Mouse (Mus musculus) forebrain, embryonic 16.5 days (tissue): ENCODE results near the gene Cxcr2. TPM values are rescaled to one million over a fixed set of nuclear protein-coding genes. Genes with fewer than 3 reads are reported as not detected.
"Not testable (repeated sequence)": the region's sequence is repeated elsewhere in the genome, so short reads cannot be mapped to it uniquely, and the experiment has no call there.

Experiments used
- ATAC-seq: fragments of 200-750 bp; cut with Nextera tagmentation; 2 replicates; pipeline ENCODE4 v1.8.0; 2017; ENCODE audit warnings: mild to moderate bottlenecking, moderate library complexity
- H3K27ac ChIP-seq: fragments of 300-500 bp; sonication (generic); 2 replicates; pipeline ENCODE4 v1.5.1; 2014; ENCODE audit warnings: low read length, control low read depth
- H3K27me3 ChIP-seq: fragments of 300-500 bp; sonication (generic); replicated peaks from 2 replicates; pipeline ENCODE4 v1.6.1; 2014; ENCODE audit warnings: low read length; ENCODE audit not compliant: control insufficient read depth, insufficient read depth
- H3K36me3 ChIP-seq: fragments of 300-500 bp; sonication (generic); 2 replicates; pipeline ENCODE4 v1.6.1; 2014; ENCODE audit not compliant: control insufficient read depth, insufficient read depth
- H3K4me1 ChIP-seq: fragments of 300-500 bp; sonication (generic); replicated peaks from 2 replicates; pipeline ENCODE4 v1.6.1; 2014; ENCODE audit warnings: low read length; ENCODE audit not compliant: control insufficient read depth, insufficient read depth
- H3K4me2 ChIP-seq: fragments of 300-500 bp; sonication (generic); 2 replicates; pipeline ENCODE4 v1.6.1; 2014; ENCODE audit warnings: mild to moderate bottlenecking, low read length, control low read depth
- H3K4me3 ChIP-seq: fragments of 300-500 bp; sonication (generic); replicated peaks from 2 replicates; pipeline ENCODE4 v1.5.1; 2014; ENCODE audit warnings: mild to moderate bottlenecking, low read length, control low read depth
- H3K9ac ChIP-seq: fragments of 300-500 bp; sonication (generic); replicated peaks from 2 replicates; pipeline ENCODE4 v1.6.1; 2014; ENCODE audit warnings: low read depth, low read length, control low read depth
- H3K9me3 ChIP-seq: fragments of 300-500 bp; sonication (generic); 2 replicates; pipeline ENCODE4 v1.6.1; 2016; ENCODE audit warnings: low read length; ENCODE audit not compliant: control insufficient read depth
- WGBS: fragments of 180-500 bp; shearing (Covaris S2); extraction: QIAGEN DNeasy Blood & Tissue Kit; methylation state at CpG from one replicate; pipeline ENCODE4 v1.1.7; 2014; 5-methylcytosine and 5-hydroxymethylcytosine counted together
- polyA plus RNA-seq: library from polyadenylated mRNA; unstranded; fragments of >200 nt; fragmentation: Nextera tagmentation; extraction: Ambion mirVana; gene quantifications from 2 replicates; pipeline ENCODE4 v1.2.1, GENCODE M21; 2015

The Cxcr2 gene
- polyA plus RNA-seq, 1 experiment from 2014 or later: 0.06 TPM

- H3K9ac ChIP-seq, H3K36me3 ChIP-seq, H3K27ac ChIP-seq, ATAC-seq, H3K4me2 ChIP-seq, H3K9me3 ChIP-seq, H3K27me3 ChIP-seq, H3K4me1 ChIP-seq, H3K4me3 ChIP-seq: not testable (repeated sequence)
- 90% methylated on average over 4 of the region's 5 CpGs for WGBS
These were observed 5.8 kb downstream of the Cxcr2 start for GRCm38 (mm10) chr1:74159613-74160012.

- Histone ChIP-seq H3K36me3 (no peaks in the 10 kb centered on the region), H3K27me3 (no peaks in the 10 kb centered on the region), H3K4me1 (no peaks in the 10 kb centered on the region), H3K4me3 (no peak overlapping the region), H3K9ac (no peak overlapping the region), H3K4me2 (no peak overlapping the region), H3K9me3 (no peaks in the 10 kb centered on the region), H3K27ac (no peak overlapping the region)
- 80% methylated on average over 2 of the region's 2 CpGs for WGBS
- no peak for ATAC-seq
These were observed 6.2 kb downstream of the Cxcr2 start for GRCm38 (mm10) chr1:74160036-74160435.

DNA sequence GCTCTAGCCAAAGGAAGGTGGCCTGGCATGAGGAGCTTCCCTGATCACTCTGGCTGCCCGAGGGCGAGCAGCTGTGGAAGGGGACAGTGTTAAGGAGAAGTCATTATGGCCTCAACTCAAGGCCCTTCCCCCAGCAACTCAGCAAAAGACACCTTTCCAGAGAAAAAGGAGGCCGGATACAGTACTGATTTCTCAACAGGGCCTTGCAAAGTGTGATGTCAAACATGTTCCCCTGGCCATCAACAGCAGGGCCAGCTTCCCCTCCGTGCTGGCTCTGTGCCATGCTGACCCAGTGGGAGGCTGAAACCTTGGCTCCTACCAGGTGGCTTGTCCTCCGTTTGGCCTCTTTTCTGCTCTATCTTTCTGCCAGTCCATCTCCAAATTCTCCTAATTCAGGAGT is 13.3 kb downstream of the Cxcr2 start:
- ATAC-seq: no peak
- H3K4me2 ChIP-seq: no peak overlapping the region
- H3K4me3 ChIP-seq: no peak overlapping the region
- no peaks in the 10 kb centered on the region for H3K9me3 ChIP-seq
- H3K27ac ChIP-seq: no peak overlapping the region
- no peaks in the 10 kb centered on the region for H3K36me3 ChIP-seq
- H3K4me1 ChIP-seq: no peaks in the 10 kb centered on the region
- no peaks in the 10 kb centered on the region for H3K27me3 ChIP-seq
- WGBS: 86% methylated on average over 5 of the region's 5 CpGs
- no peak overlapping the region for H3K9ac ChIP-seq

DNA sequence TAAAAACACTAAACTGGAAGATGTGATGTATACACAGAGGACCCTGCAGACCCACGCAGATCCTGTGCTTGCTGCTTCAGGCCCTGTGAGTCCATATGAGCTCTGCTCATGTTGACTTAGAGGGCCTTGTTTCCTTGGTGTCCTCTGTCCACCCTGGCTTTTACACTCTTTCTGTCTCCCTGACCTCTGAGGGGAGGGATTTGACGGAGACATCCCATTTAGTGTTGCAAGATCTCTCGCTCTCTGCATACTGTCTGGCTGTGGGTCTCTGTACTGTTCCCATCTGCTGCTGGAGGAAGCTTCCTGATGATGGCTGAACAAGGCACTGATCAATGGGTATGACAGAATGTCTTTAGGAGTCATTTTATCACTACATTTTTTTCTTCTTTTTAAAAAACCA is 15.9 kb downstream of the Cxcr2 start:
- Histone ChIP-seq H3K9ac (no peak overlapping the region), H3K4me1 (no peaks in the 10 kb centered on the region), H3K4me2 (no peak overlapping the region), H3K27ac (no peak overlapping the region), H3K27me3 (no peaks in the 10 kb centered on the region), H3K4me3 (no peak overlapping the region), H3K9me3 (no peaks in the 10 kb centered on the region), H3K36me3 (no peaks in the 10 kb centered on the region)
- WGBS: 87% methylated on average over 3 of the region's 3 CpGs
- ATAC-seq: no peak

GRCm38 (mm10) chr1:74172722-74173121 is 18.9 kb downstream of the Cxcr2 start:
- no peak overlapping the region for H3K4me3 ChIP-seq
- no peaks in the 10 kb centered on the region for H3K27me3 ChIP-seq
- H3K27ac ChIP-seq: no peak overlapping the region
- H3K9ac ChIP-seq: no peak overlapping the region
- no peaks in the 10 kb centered on the region for H3K9me3 ChIP-seq
- WGBS: 91% methylated on average over 3 of the region's 3 CpGs
- H3K4me2 ChIP-seq: no peak overlapping the region
- no peak for ATAC-seq
- no peaks in the 10 kb centered on the region for H3K36me3 ChIP-seq
- no peaks in the 10 kb centered on the region for H3K4me1 ChIP-seq

DNA sequence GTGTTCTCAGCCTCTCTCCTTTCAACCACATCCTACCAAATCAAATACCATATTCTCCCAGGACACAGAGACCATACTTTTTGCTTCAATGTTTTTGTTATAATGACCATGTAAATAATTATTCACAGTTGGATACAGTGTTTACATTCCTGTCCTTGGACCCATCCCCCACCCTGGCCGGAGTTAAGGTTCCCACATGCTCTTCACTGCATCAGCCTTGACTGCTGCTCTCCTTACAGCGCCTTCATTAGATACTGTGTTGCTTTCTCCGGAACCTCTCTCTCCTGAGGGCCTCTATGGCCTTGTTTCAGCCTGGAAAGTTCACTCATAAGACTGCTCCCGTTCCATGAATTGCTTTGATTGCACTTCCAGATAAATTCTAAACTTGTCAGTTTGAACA is 21.9 kb downstream of the Cxcr2 start:
- Histone ChIP-seq H3K27me3 (no peaks in the 10 kb centered on the region), H3K9ac (no peak overlapping the region), H3K9me3 (no peaks in the 10 kb centered on the region), H3K4me2 (no peak overlapping the region), H3K27ac (no peak overlapping the region), H3K36me3 (no peaks in the 10 kb centered on the region), H3K4me3 (no peak overlapping the region), H3K4me1 (no peaks in the 10 kb centered on the region)
- WGBS: 84% methylated on average over 4 of the region's 4 CpGs
- no peak for ATAC-seq

GRCm38 (mm10) chr1:74178618-74179017 is 24.8 kb downstream of the Cxcr2 start:
- Histone ChIP-seq H3K9ac (no peak overlapping the region), H3K27ac (no peak overlapping the region), H3K27me3 (no peaks in the 10 kb centered on the region), H3K36me3 (no peaks in the 10 kb centered on the region), H3K4me1 (no peaks in the 10 kb centered on the region), H3K4me2 (no peak overlapping the region), H3K9me3 (no peaks in the 10 kb centered on the region), H3K4me3 (no peak overlapping the region)
- WGBS: 92% methylated on average over 3 of the region's 3 CpGs
- no peak for ATAC-seq

- Histone ChIP-seq H3K36me3 (no peaks in the 10 kb centered on the region), H3K27ac (no peak overlapping the region), H3K4me1 (no peaks in the 10 kb centered on the region), H3K9ac (no peak overlapping the region), H3K4me3 (no peak overlapping the region), H3K27me3 (no peaks in the 10 kb centered on the region), H3K4me2 (no peak overlapping the region), H3K9me3 (no peaks in the 10 kb centered on the region)
- 56% methylated on average over 9 of the region's 9 CpGs for WGBS
- no peak for ATAC-seq
These were observed 26.0 kb downstream of the Cxcr2 start for GRCm38 (mm10) chr1:74179624-74180408.

DNA sequence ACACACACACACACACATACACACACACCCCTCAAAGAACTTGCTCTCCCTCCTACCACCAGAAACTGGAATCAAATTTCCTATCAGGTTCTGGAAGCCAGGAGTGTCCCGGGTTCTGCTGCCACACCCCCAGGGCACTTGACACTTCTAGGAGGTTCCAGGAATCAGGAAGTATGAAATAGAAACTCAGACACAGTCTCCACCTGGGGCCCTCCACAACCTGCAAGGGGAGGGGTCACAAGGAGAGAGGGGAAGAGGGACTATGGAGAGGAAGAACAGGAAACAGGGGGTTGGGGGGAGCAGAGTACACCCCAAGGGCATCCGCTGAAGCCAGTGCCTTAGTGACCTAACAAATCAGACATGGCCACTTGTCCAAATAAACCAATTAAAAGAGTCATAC is 27.7 kb downstream of the Cxcr2 start:
- ATAC-seq: no peak
- 82% methylated on average over 2 of the region's 2 CpGs for WGBS

DNA sequence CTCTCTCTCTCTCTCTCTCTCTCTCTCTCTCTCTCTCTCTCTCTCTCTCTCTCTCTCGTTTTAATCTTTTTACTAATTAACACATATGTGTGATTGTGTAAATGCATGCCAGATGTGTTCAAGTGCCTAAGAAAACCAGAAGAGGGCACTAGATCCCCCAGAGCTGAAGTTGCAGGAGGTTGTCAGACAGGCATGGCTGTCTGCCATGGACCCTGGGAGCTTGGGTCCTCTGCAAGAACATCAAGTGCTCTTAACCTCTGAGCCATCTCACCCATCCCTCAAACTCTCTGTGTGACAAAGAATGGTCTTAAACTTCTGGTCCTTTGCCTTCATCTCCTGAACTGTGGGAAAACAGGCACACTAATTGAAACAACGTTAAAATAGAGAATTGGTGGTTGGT is 29.2 kb downstream of the Cxcr2 start:
- no peaks in the 10 kb centered on the region for H3K9me3 ChIP-seq
- no peak for ATAC-seq
- H3K4me2 ChIP-seq: no peak overlapping the region

More for the DNA sequence above, 27.7 kb downstream of the Cxcr2 start:
- Histone ChIP-seq H3K27me3 (no peaks in the 10 kb centered on the region), H3K9me3 (no peaks in the 10 kb centered on the region), H3K36me3 (no peaks in the 10 kb centered on the region), H3K9ac (no peak overlapping the region), H3K4me1 (no peaks in the 10 kb centered on the region), H3K4me2 (no peak overlapping the region), H3K27ac (no peak overlapping the region), H3K4me3 (no peak overlapping the region)

More for the DNA sequence above, 29.2 kb downstream of the Cxcr2 start:
- Histone ChIP-seq H3K36me3 (no peaks in the 10 kb centered on the region), H3K4me1 (no peaks in the 10 kb centered on the region), H3K27ac (no peak overlapping the region), H3K4me3 (no peak overlapping the region), H3K9ac (no peak overlapping the region), H3K27me3 (no peaks in the 10 kb centered on the region)
- WGBS: 64% methylated on average over 2 of the region's 2 CpGs
